Mouse (Mus musculus) stomach, embryonic 14.5 days (tissue): ENCODE results near the gene Slc46a1. TPM values are rescaled to one million over a fixed set of nuclear protein-coding genes. Genes with fewer than 3 reads are reported as not detected.

ENCODE experiments used
- ATAC-seq: fragments of 200-750 bp; cut with Nextera tagmentation; 2 replicates; pipeline ENCODE4 v1.8.0; 2017; ENCODE audit warnings: low read depth, moderate TSS enrichment; ENCODE audit not compliant: insufficient number of reproducible peaks, insufficient read depth, low FRiP score
- H3K27ac ChIP-seq: fragments of 300-500 bp; sonication (generic); 2 replicates; pipeline ENCODE4 v1.5.1; 2014; ENCODE audit warnings: mild to moderate bottlenecking, low read length, moderate library complexity, mixed read lengths
- H3K27me3 ChIP-seq: fragments of 300-500 bp; sonication (generic); 2 replicates; pipeline ENCODE4 v1.6.1; 2014; ENCODE audit warnings: low read length, control low read depth, mixed read lengths; ENCODE audit not compliant: control insufficient read depth, insufficient read depth
- H3K36me3 ChIP-seq: fragments of 300-500 bp; sonication (generic); 2 replicates; pipeline ENCODE4 v1.6.1; 2014; ENCODE audit warnings: mild to moderate bottlenecking, control low read depth, low read length, moderate library complexity, mixed read lengths; ENCODE audit not compliant: control insufficient read depth, insufficient read depth
- H3K4me1 ChIP-seq: fragments of 300-500 bp; sonication (generic); 2 replicates; pipeline ENCODE4 v1.6.1; 2014; ENCODE audit warnings: low read length, control low read depth, mixed read lengths; ENCODE audit not compliant: control insufficient read depth, insufficient read depth
- H3K4me2 ChIP-seq: fragments of 300-500 bp; sonication (generic); replicated peaks from 2 replicates; pipeline ENCODE4 v1.6.1; 2014; ENCODE audit warnings: low read depth, low read length, control low read depth
- H3K4me3 ChIP-seq: fragments of 300-500 bp; sonication (generic); 2 replicates; pipeline ENCODE4 v1.5.1; 2014; ENCODE audit warnings: low read depth, low read length, control low read depth
- H3K9ac ChIP-seq: fragments of 300-500 bp; sonication (generic); replicated peaks from 2 replicates; pipeline ENCODE4 v1.6.1; 2014; ENCODE audit warnings: low read depth, mild to moderate bottlenecking, control low read depth, low read length, moderate library complexity, mixed read lengths
- H3K9me3 ChIP-seq: fragments of 300-500 bp; sonication (generic); 2 replicates; pipeline ENCODE4 v1.6.1; 2016; ENCODE audit warnings: low read depth, low read length, control low read depth; ENCODE audit not compliant: control insufficient read depth
- WGBS: fragments of 180-500 bp; shearing (Covaris S2); extraction: QIAGEN DNeasy Blood & Tissue Kit; methylation state at CpG from one replicate; pipeline ENCODE4 v1.1.7; 2014; 5-methylcytosine and 5-hydroxymethylcytosine counted together
- polyA plus RNA-seq: library from polyadenylated mRNA; unstranded; fragments of >200 nt; fragmentation: Nextera tagmentation; extraction: Ambion mirVana; gene quantifications from 2 replicates; pipeline ENCODE4 v1.2.1, GENCODE M21; 2014

Slc46a1 gene
- polyA plus RNA-seq = 12.9 and 14.3 TPM in 2 replicates

DNA sequence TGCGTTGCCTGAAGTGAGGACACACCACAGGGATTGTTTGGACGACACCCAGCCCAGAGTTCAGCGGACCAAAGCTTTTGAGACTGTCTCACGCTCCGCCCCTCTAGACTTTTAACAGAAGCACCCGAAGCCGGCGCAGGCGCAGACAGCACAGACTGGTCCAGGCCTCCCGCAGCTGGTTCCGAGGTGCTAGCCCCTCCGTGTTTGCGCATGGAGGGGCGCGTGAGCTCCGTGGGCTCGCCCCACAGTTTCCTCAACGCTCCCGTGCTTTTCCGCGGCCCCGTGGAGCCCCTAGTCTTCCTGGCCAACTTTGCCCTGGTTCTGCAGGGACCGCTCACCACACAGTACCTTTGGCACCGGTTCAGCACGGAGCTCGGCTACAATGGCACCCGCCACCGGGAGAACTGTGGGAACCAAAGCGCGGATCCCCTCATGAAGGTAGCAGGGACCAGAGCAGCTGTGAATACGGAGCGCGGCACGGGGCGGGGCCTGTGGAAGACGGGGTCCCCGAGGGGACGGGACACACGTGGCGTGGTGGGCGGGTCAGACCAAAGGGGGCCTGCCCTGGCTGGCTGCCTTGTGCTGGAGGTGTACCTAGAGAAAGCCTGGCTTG lies at the start of gene Slc46a1:
Slc46a1 (plus strand) TSS at position 130 of the 613 bp plus-strand sequence.
- peak within 1 kb of the TSS; percentile 96 for H3K27ac ChIP-seq
- ATAC-seq = peak; percentile 95
- H3K9ac ChIP-seq = peak within 1 kb of the TSS; percentile 84
- H3K4me2 ChIP-seq = peak within 1 kb of the TSS; percentile 88
- H3K27me3 ChIP-seq = no peaks in the 10 kb centered on the region
- no peaks in the 10 kb centered on the region for H3K36me3 ChIP-seq
- H3K4me3 ChIP-seq = peak within 1 kb of the TSS; percentile 78
- H3K9me3 ChIP-seq = no peaks in the 10 kb centered on the region; the same call in 1 of the 2 replicates
- peaks cover 15% of the 10 kb centered on the region; the same call in 1 of the 2 replicates for H3K4me1 ChIP-seq
- WGBS = under 1% methylated on average over 41 of the region's 41 CpGs

DNA sequence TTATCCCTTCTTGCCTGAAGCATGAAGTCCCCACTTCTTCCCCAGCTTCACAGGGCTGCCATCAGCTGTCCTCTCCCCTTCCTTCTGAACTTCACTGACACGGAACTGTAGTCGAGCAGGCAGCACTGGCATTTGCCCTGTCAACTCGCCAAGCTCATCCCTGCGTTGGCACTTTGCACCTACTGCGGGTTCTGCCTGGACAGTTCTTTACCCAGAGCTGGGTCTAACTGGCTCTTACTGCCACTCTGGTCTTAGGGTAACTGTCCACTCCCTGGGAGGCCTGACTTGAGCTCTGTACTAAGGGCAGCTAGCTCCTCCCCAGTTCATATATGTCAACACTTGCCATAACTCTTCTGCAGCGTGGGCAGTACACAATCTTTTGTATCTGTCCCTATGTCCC lies 48.6 kb upstream of the Slc46a1 start:
- H3K9me3 ChIP-seq = no peaks in the 10 kb centered on the region
- no peak overlapping the region for H3K4me3 ChIP-seq
- no peak overlapping the region for H3K27ac ChIP-seq
- no peaks in the 10 kb centered on the region for H3K27me3 ChIP-seq
- H3K4me1 ChIP-seq = no peaks in the 10 kb centered on the region
- no peak for ATAC-seq
- H3K36me3 ChIP-seq = no peaks in the 10 kb centered on the region
- 72% methylated on average over 6 of the region's 6 CpGs for WGBS
- H3K4me2 ChIP-seq = no peak overlapping the region
- no peak overlapping the region for H3K9ac ChIP-seq

DNA sequence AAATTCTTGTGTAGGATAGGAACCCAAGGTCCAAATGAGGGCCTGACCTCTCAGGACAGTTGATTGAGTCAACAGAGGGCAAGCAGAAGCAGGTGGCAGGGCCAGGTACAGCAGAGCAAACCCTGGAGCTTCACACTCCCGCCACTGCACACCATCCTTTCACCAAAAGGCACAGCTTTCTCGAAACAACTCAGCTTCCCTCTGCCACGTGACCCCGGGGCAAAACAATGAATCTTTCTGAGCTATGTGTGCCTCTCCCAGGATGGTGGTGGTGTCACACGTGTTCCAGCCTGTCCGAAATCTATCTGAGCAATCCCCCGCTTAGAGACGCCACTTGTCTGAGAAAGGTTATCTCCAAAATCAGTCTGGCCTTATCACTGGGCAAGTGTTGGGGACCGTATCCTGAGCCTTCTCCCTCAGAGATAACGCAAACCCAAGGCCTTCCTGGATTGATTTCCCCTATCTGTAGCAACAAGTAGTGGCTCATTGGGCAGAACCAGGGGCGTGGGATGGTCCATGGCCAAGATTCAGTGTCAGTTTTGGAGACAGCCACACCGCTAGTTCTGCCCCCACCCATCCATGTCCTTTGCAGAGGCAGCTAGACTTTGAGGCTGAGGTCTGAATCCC lies 45.1 kb upstream of the Slc46a1 start:
- Histone ChIP-seq H3K27ac (no peak overlapping the region), H3K9me3 (no peaks in the 10 kb centered on the region), H3K4me2 (no peak overlapping the region), H3K9ac (no peak overlapping the region), H3K36me3 (no peaks in the 10 kb centered on the region), H3K4me3 (no peak overlapping the region), H3K27me3 (no peaks in the 10 kb centered on the region), H3K4me1 (no peaks in the 10 kb centered on the region)
- WGBS = 45% methylated on average over 12 of the region's 12 CpGs
- no peak for ATAC-seq

DNA sequence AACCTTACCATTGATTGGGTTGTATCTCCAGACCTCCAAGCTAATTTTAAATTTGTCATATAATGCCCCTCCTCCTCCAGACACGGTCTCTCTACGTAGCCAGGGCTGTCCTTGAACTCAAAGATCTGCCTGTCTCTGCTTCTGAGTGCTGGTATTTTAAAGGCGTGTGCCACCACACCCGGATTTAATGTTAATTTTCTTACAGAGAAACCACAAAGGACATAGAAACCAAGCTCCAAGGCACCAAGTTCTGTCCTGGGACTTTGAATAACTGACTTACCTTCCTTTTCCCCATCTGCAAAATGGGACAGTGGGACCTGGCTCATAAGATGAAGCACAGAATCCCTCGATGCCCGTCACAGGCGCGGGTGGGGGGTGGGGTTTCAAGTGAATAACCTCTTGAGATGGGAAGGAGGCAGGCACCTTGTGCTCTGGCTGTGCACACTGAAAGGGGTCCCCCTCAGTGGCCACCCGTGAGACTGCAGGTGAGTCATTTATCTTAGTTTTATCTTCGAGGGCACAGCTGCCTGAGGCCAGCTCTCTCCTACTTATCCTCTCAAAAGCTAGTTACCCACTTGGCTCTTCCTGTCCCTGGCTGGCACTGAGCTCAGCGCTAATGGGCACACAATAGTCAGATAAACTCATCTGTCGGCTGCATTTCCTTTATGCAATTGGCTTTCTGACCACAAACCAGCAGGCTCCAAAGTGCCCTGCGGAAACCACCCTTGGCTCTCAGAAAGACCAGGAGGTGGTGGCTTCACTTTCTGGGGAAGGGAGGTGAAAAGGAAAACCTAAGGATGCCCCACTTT lies 44.1 kb upstream of the Slc46a1 start:
- ATAC-seq = no peak

DNA sequence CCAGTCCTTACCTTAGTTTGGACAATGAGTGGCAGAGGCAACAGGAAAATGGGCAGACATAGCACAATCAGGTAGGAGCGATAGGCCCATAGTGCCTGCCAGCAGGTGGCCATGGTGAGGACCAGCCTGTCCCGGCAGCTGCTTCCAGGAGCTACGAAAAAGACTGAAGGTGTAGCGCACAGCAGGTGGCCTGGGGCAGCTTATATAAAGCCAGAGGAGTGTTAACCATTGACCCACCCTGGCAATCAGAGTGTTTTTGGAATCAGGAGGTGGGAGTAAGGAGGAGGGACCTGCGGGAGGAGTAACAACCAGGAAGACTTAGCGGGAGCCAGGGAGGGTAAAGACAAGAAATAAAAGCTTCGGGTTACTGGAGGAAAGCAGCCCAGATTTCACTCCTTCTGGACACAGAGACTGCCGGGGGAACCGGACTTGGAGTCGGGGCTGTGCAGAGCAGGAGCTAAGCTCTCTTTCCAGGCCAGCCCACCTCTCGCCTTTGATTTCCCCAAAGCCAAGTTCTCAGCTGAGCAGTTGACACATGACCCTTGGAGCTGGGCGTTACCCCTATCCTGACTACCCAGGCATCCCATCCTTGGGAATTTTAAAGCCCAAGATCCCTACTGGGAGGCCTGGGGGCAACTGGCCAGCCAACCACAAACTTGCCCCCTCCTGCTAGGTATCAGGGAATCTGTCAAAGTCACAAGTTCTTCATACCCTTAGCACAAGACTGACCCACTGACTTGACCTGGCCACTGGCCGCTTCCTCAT lies 43.3 kb upstream of the Slc46a1 start, which contains the start of gene Slc13a2:
Slc13a2 (minus strand) TSS at position 163 of the 765 bp plus-strand sequence.
- Histone ChIP-seq H3K4me2 (no peak within 1 kb of the TSS), H3K27ac (no peak within 1 kb of the TSS)
- ATAC-seq = no peak

More for the DNA sequence above, 44.1 kb upstream of the Slc46a1 start:
- Histone ChIP-seq H3K27me3 (no peaks in the 10 kb centered on the region), H3K4me3 (no peak overlapping the region), H3K4me1 (no peaks in the 10 kb centered on the region), H3K4me2 (no peak overlapping the region), H3K36me3 (no peaks in the 10 kb centered on the region), H3K9ac (no peak overlapping the region), H3K9me3 (no peaks in the 10 kb centered on the region), H3K27ac (no peak overlapping the region)
- WGBS = 58% methylated on average over 13 of the region's 13 CpGs

DNA sequence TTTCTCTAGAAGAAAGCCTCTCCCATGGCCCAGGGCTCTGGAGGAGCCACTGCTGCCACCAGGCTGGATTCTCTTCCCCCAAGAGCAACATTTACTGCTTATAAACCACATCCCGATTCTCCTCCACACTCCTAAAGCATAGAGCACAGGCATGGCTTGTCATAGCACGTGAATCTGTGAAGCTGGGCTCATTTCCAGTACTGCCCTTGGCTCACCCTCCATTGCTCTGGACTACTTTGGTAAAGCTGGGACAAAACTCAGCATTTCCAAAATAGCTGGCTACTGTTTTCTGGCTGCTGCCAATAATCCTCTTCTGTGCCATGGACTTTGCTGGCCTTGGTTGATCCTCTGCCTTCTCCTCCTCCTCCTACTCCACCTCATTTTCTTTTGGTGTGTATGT lies 41.1 kb upstream of the Slc46a1 start:
- no peaks in the 10 kb centered on the region for H3K9me3 ChIP-seq
- H3K4me1 ChIP-seq = no peaks in the 10 kb centered on the region
- 75% methylated on average over 2 of the region's 2 CpGs for WGBS
- no peak overlapping the region for H3K4me3 ChIP-seq
- no peak for ATAC-seq
- no peak overlapping the region for H3K9ac ChIP-seq
- H3K36me3 ChIP-seq = no peaks in the 10 kb centered on the region
- H3K4me2 ChIP-seq = no peak overlapping the region
- H3K27me3 ChIP-seq = no peaks in the 10 kb centered on the region
- H3K27ac ChIP-seq = no peak overlapping the region

More for the DNA sequence above, 43.3 kb upstream of the Slc46a1 start, which contains the start of gene Slc13a2:
- no peak within 1 kb of the TSS for H3K9ac ChIP-seq
- H3K4me3 ChIP-seq = no peak within 1 kb of the TSS
- H3K36me3 ChIP-seq = no peaks in the 10 kb centered on the region
- H3K27me3 ChIP-seq = no peaks in the 10 kb centered on the region
- 21% methylated on average over 13 of the region's 13 CpGs for WGBS
- H3K4me1 ChIP-seq = no peaks in the 10 kb centered on the region
- H3K9me3 ChIP-seq = no peaks in the 10 kb centered on the region

DNA sequence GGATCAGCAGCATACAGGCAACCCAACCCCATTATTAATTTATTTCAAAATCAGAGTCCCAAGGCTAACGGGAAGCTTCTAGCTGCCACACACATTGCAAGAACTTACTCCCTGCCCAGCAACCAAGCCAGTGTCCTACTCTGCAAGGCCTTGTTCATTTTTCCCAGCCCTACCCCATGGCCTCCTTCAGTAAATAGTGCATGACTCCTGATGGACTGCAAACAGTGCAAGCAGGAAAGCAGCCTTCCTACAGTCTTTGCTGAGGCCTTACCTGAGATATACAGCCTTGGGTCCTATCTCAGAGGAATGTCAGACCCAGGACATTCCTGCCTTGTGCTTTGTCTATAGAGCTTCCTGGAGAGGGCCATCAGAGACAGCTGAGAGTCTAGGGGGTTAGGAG lies 39.9 kb upstream of the Slc46a1 start:
- H3K27me3 ChIP-seq = no peaks in the 10 kb centered on the region
- H3K4me3 ChIP-seq = no peak overlapping the region
- no peaks in the 10 kb centered on the region for H3K4me1 ChIP-seq
- no peaks in the 10 kb centered on the region for H3K36me3 ChIP-seq
- no peak overlapping the region for H3K4me2 ChIP-seq
- no peak overlapping the region for H3K9ac ChIP-seq
- H3K27ac ChIP-seq = no peak overlapping the region
- WGBS = 74% methylated on average over 1 of the region's 1 CpGs
- ATAC-seq = no peak
- H3K9me3 ChIP-seq = no peaks in the 10 kb centered on the region

DNA sequence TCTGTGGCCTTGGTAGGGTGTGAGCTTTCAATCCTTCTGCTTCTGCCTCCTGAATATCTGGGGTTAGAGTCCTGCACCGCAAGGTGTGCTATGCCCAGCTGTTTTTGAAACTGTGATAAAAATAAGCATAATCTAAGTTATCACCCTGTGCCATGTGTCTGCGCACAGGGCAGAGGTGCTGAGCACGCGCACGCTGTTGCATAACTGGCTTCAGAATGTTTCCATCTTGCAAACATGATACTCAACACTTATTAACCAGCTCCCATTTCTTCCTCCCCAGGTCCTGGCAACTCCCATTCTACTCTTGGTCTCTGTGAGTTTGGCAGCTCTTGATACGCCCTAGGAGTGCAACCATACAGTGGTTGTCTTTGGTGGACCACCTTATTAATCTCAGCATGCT lies 37.8 kb upstream of the Slc46a1 start:
- no peak overlapping the region for H3K4me3 ChIP-seq
- H3K36me3 ChIP-seq = no peaks in the 10 kb centered on the region
- H3K27me3 ChIP-seq = no peaks in the 10 kb centered on the region
- no peak overlapping the region for H3K9ac ChIP-seq
- 91% methylated on average over 6 of the region's 6 CpGs for WGBS
- no peak for ATAC-seq
- no peak overlapping the region for H3K4me2 ChIP-seq
- no peak overlapping the region for H3K27ac ChIP-seq
- H3K9me3 ChIP-seq = no peaks in the 10 kb centered on the region
- no peaks in the 10 kb centered on the region for H3K4me1 ChIP-seq
